Mouse (Mus musculus) heart, adult 18-20 months (tissue): ENCODE measurements around the gene Eloa. TPM values are rescaled to one million over a fixed set of nuclear protein-coding genes. Genes with fewer than 3 reads are reported as not detected.

Experiments
- DNase-seq, 2 experiments: peaks; one replicate each; pipeline ENCODE4 v3.0.0; 2021 to 2022; ENCODE audit warnings: mixed read lengths in 1 of 2
- total RNA-seq, 2 experiments: library from RNA; stranded (reverse); gene quantifications; 2 replicates each; pipeline ENCODE4 v1.2.3; 2021

The Eloa gene
- total RNA-seq, 2 experiments from 2014 or later: 33.8 to 34.4 TPM

GRCm38 (mm10) chr4:135958354-135958753 is 63.2 kb downstream of the Eloa start:
- no peak for DNase-seq

GRCm38 (mm10) chr4:135955886-135956285 is 65.7 kb downstream of the Eloa start:
- no peak for DNase-seq

GRCm38 (mm10) chr4:135954241-135954640 is 67.3 kb downstream of the Eloa start:
- peak; percentile 67 to 92 for DNase-seq

Other genes with a start within 250 kb of the Eloa start
- gene Srsf10, start 166.0 kb downstream of the Eloa start, total RNA-seq: 10 to 100 TPM; 40.6 to 50.5 TPM
- 10 to 100 TPM; 62.7 to 68.0 TPM for gene Pnrc2, start 147.9 kb downstream of the Eloa start, total RNA-seq
- 1 to 10 TPM in 1 of 2 experiments, under 1 TPM in 1; 0.52 to 1.7 TPM for gene Cnr2, start 126.4 kb downstream of the Eloa start, total RNA-seq
- 10 to 100 TPM; 31.7 to 35.3 TPM for gene Fuca1, start 101.0 kb downstream of the Eloa start, total RNA-seq
- gene Hmgcl, start 75.3 kb downstream of the Eloa start, total RNA-seq: 10 to 100 TPM; 87.3 to 91.7 TPM
- 1 to 10 TPM; 1.8 to 2.7 TPM for gene Gale, start 58.0 kb downstream of the Eloa start, total RNA-seq
- 10 to 100 TPM; 36.6 to 37.8 TPM for gene Lypla2, start 49.1 kb downstream of the Eloa start, total RNA-seq
- 10 to 100 TPM; 22.1 to 25.1 TPM for gene Pithd1, start 34.5 kb downstream of the Eloa start, total RNA-seq
- gene Rpl11, start 31.7 kb upstream of the Eloa start, total RNA-seq: 100 to 1,000 TPM; 285 to 315 TPM
- gene Id3, start 121.7 kb upstream of the Eloa start, total RNA-seq: 10 to 100 TPM; 58.3 to 64.3 TPM
- 1 to 10 TPM; 1.3 to 1.4 TPM for gene E2f2, start 150.6 kb upstream of the Eloa start, total RNA-seq
- 1 to 10 TPM; 7.6 to 9.1 TPM for gene Asap3, start 184.6 kb upstream of the Eloa start, total RNA-seq
- 100 to 1,000 TPM; 126 to 148 TPM for gene Tcea3, start 226.0 kb upstream of the Eloa start, total RNA-seq